ENCODE assay signal across 12 mouse cellular contexts in genomic region chr9:21034481-21035085, GRCm38 (mm10). TPM values are rescaled to one million over a fixed set of nuclear protein-coding genes. Genes with fewer than 3 reads are reported as not detected.
DNase-seq lines count a peak whose midpoint lies in the region; ATAC-seq lines count a peak whose summit lies in the region.
"Had no signal": no experiment of that assay in that cellular context is flagged by ENCODE, and none has a peak within 500 bp of the region (broad histone marks: within the 10 kb centered on the region; RNA-seq: fewer than 3 reads in every experiment).

No protein-coding gene starts in this region.

- H3K27me3 ChIP-seq in heart, embryonic 13.5 days (replicated peaks), result peaks cover 93% of the 10 kb centered on the region
- peaks cover 98% of the 10 kb centered on the region for H3K27me3 ChIP-seq in limb, embryonic 12.5 days

- no peak overlapping the region for H3K9ac ChIP-seq in heart, embryonic 13.5 days
- no peak overlapping the region for H3K9ac ChIP-seq in limb, embryonic 12.5 days (replicated peaks)

- peaks cover 73% of the 10 kb centered on the region for H3K4me1 ChIP-seq in heart, embryonic 13.5 days
- H3K4me1 ChIP-seq in limb, embryonic 12.5 days (replicated peaks), result peaks cover 51% of the 10 kb centered on the region

- peak overlapping the region; percentile 4; the same call in 1 of the 2 replicates for H3K4me3 ChIP-seq in heart, embryonic 13.5 days
- H3K4me3 ChIP-seq in limb, embryonic 12.5 days (replicated peaks), result peak overlapping the region; percentile 12; the same call in 1 of the 2 replicates
- H3K4me3 ChIP-seq: erythroblast, embryonic 14.5 days had no signal

- H3K9me3 ChIP-seq in heart, embryonic 13.5 days, result no peaks in the 10 kb centered on the region
- H3K9me3 ChIP-seq in limb, embryonic 12.5 days, result peaks cover 5% of the 10 kb centered on the region; the same call in 1 of the 2 replicates
- H3K9me3 ChIP-seq: G1E had no signal

- WGBS in heart, embryonic 13.5 days, result 4% methylated on average over 17 of the region's 17 CpGs
- 2% methylated on average over 17 of the region's 17 CpGs for WGBS in limb, embryonic 12.5 days

- no peaks in the 10 kb centered on the region for H3K36me3 ChIP-seq in heart, embryonic 13.5 days
- no peaks in the 10 kb centered on the region for H3K36me3 ChIP-seq in limb, embryonic 12.5 days

- ATAC-seq in heart, embryonic 13.5 days (ENCODE audit: extremely low read depth, insufficient number of reproducible peaks, low FRiP score, low TSS enrichment), result no peak
- ATAC-seq in limb, embryonic 12.5 days (ENCODE audit: insufficient number of reproducible peaks, insufficient read depth, low FRiP score, low TSS enrichment, low read depth), result no peak

- DNase-seq in heart, adult 18-20 months, result no peak
- peak; percentile 9 for DNase-seq in thymus, postnatal 0 days (ENCODE audit: low spot score)
- no peak for DNase-seq in thymus, postnatal 10 days (ENCODE audit: low spot score in 2 of 2)
- DNase-seq in right cerebral cortex, postnatal 10 days (ENCODE audit: low spot score in 2 of 2), result no peak
- no peak for DNase-seq in urinary bladder, adult 18-20 months (ENCODE audit: low spot score in 2 of 2)
- DNase-seq in adrenal gland, adult 18-20 months (ENCODE audit: low spot score in 2 of 2), result no peak

- no peak overlapping the region for H3K4me2 ChIP-seq in heart, embryonic 13.5 days
- no peak overlapping the region for H3K4me2 ChIP-seq in limb, embryonic 12.5 days

- no peak overlapping the region for H3K27ac ChIP-seq in heart, embryonic 13.5 days (replicated peaks)
- H3K27ac ChIP-seq in limb, embryonic 12.5 days, result no peak overlapping the region

RNA-seq across cellular contexts. Expression of gene Icam5, which starts 2.7 kb away (rescaled TPM):
- polyA plus RNA-seq in heart, embryonic 13.5 days (2015; fragmentation: Nextera tagmentation; extraction: Ambion mirVana), result 0.04 and 0.05 TPM in 2 replicates
- total RNA-seq in heart, adult 18-20 months (2021), result not detected
- 0.14 and 0.33 TPM in 2 replicates for polyA plus RNA-seq in thymus, postnatal 0 days (2015; fragmentation: Nextera tagmentation; extraction: Ambion mirVana)
- 0.22 TPM in 1 of 2 replicates, not detected in the other for polyA plus RNA-seq in limb, embryonic 12.5 days (2016; fragmentation: Nextera tagmentation; extraction: Ambion mirVana)
- under 1 TPM; 0.13 to 0.23 TPM for total RNA-seq in adrenal gland, adult 18-20 months (2021)
- total RNA-seq: liver, adult 2 months had no signal

RNA-seq across cellular contexts. Expression of gene Icam4, which starts 5.4 kb away (rescaled TPM):
- polyA plus RNA-seq in heart, embryonic 13.5 days (2015; fragmentation: Nextera tagmentation; extraction: Ambion mirVana), result 3.1 and 8.3 TPM in 2 replicates
- total RNA-seq in heart, adult 18-20 months (2021), result 1 to 10 TPM; 1.2 to 1.3 TPM
- 0.31 and 0.48 TPM in 2 replicates for polyA plus RNA-seq in thymus, postnatal 0 days (2015; fragmentation: Nextera tagmentation; extraction: Ambion mirVana)
- polyA plus RNA-seq in limb, embryonic 12.5 days (2016; fragmentation: Nextera tagmentation; extraction: Ambion mirVana), result 1.9 and 2.5 TPM in 2 replicates
- total RNA-seq in adrenal gland, adult 18-20 months (2021), result 1 to 10 TPM; 1.2 to 4.8 TPM

RNA-seq across cellular contexts. Expression of gene Icam1, which starts 18.8 kb away (rescaled TPM):
- polyA plus RNA-seq in heart, embryonic 13.5 days (2015; fragmentation: Nextera tagmentation; extraction: Ambion mirVana), result 11.6 and 11.9 TPM in 2 replicates
- total RNA-seq in heart, adult 18-20 months (2021), result 1 to 10 TPM; 8.7 to 9.1 TPM
- 64.8 and 64.9 TPM in 2 replicates for polyA plus RNA-seq in thymus, postnatal 0 days (2015; fragmentation: Nextera tagmentation; extraction: Ambion mirVana)
- 8.8 and 8.9 TPM in 2 replicates for polyA plus RNA-seq in limb, embryonic 12.5 days (2016; fragmentation: Nextera tagmentation; extraction: Ambion mirVana)
- total RNA-seq in adrenal gland, adult 18-20 months (2021), result 10 to 100 TPM in 1 of 2 experiments, 1 to 10 TPM in 1; 9.0 to 31.8 TPM

RNA-seq across cellular contexts. Expression of gene Mrpl4, which starts 32.0 kb away (rescaled TPM):
- 124 and 139 TPM in 2 replicates for polyA plus RNA-seq in heart, embryonic 13.5 days (2015; fragmentation: Nextera tagmentation; extraction: Ambion mirVana)
- total RNA-seq in heart, adult 18-20 months (2021), result 100 to 1,000 TPM; 130 to 138 TPM
- polyA plus RNA-seq in thymus, postnatal 0 days (2015; fragmentation: Nextera tagmentation; extraction: Ambion mirVana), result 116 and 130 TPM in 2 replicates
- 134 and 135 TPM in 2 replicates for polyA plus RNA-seq in limb, embryonic 12.5 days (2016; fragmentation: Nextera tagmentation; extraction: Ambion mirVana)
- total RNA-seq in adrenal gland, adult 18-20 months (2021), result 100 to 1,000 TPM; 122 to 124 TPM

RNA-seq across cellular contexts. Expression of gene Zglp1, which starts 32.3 kb away (rescaled TPM):
- polyA plus RNA-seq in heart, embryonic 13.5 days (2015; fragmentation: Nextera tagmentation; extraction: Ambion mirVana), result 0.51 and 0.87 TPM in 2 replicates
- not detected for total RNA-seq in heart, adult 18-20 months (2021)
- polyA plus RNA-seq in thymus, postnatal 0 days (2015; fragmentation: Nextera tagmentation; extraction: Ambion mirVana), result 0.59 and 0.69 TPM in 2 replicates
- polyA plus RNA-seq in limb, embryonic 12.5 days (2016; fragmentation: Nextera tagmentation; extraction: Ambion mirVana), result 0.68 and 1.5 TPM in 2 replicates
- total RNA-seq in adrenal gland, adult 18-20 months (2021), result not detected
- total RNA-seq: G1E; liver, adult 2 months had no signal
- polyA plus RNA-seq: heart, postnatal 0 days had no signal
